Mouse (Mus musculus) CH12.LX (cell line): ENCODE data around the gene Kptn. TPM values are rescaled to one million over a fixed set of nuclear protein-coding genes. Genes with fewer than 3 reads are reported as not detected.

Source experiments
- DNase-seq: peaks from one replicate; pipeline ENCODE4 v3.0.0-alpha.2; 2013; ENCODE audit errors: extremely low read depth
- H3K27ac ChIP-seq: 2 replicates; pipeline ENCODE4 v1.5.1; 2012; ENCODE audit warnings: low read depth, mild to moderate bottlenecking, control low read depth, moderate library complexity; ENCODE audit not compliant: insufficient read depth
- H3K27me3 ChIP-seq: replicated peaks from 2 replicates; pipeline ENCODE3; 2012; ENCODE audit warnings: inconsistent platforms
- H3K36me3 ChIP-seq, 2 experiments: replicated peaks in 1 of 2; 2 replicates each; pipeline versions ENCODE3 to v1.6.1; 2012; ENCODE audit warnings: inconsistent platforms in 1 of 2, low read length in 1 of 2, mild to moderate bottlenecking in 1 of 2, mixed read lengths in 1 of 2, moderate library complexity in 1 of 2; ENCODE audit not compliant: control insufficient read depth in 1 of 2, insufficient read depth in 1 of 2
- H3K4me1 ChIP-seq, 2 experiments: 2 replicates each; pipeline ENCODE4 v1.6.1; 2012; ENCODE audit warnings: inconsistent platforms in 1 of 2, moderate library complexity in 1 of 2; ENCODE audit not compliant: insufficient read depth in 2 of 2, control insufficient read depth in 1 of 2
- H3K4me2 ChIP-seq: 2 replicates; pipeline ENCODE4 v1.6.1; 2012; ENCODE audit warnings: low read depth, mild to moderate bottlenecking, control low read depth; ENCODE audit not compliant: poor library complexity, insufficient read depth, severe bottlenecking
- H3K4me3 ChIP-seq, 3 experiments: fragments of 150-350 bp in 1 of 3; sonication (generic) in 1 of 3; replicated peaks in 1 of 3; 2 replicates each; pipeline versions ENCODE3 to v1.5.1; 2011 to 2012; ENCODE audit warnings: low read depth in 2 of 3, low read length in 2 of 3, mild to moderate bottlenecking in 2 of 3, moderate library complexity in 2 of 3, control low read depth in 1 of 3, improper control_type of control experiment in 1 of 3, inconsistent platforms in 1 of 3, mixed read lengths in 1 of 3; ENCODE audit not compliant: poor library complexity in 1 of 3
- H3K79me2 ChIP-seq: replicated peaks from 2 replicates; pipeline ENCODE4 v1.6.1; 2012; ENCODE audit warnings: mild to moderate bottlenecking, moderate library complexity; ENCODE audit not compliant: control insufficient read depth, poor library complexity, insufficient read depth, severe bottlenecking; ENCODE audit errors: extremely low read depth
- H3K9ac ChIP-seq: 2 replicates; pipeline ENCODE4 v1.6.1; 2012; ENCODE audit warnings: low read depth, mild to moderate bottlenecking, control low read depth, moderate library complexity; ENCODE audit not compliant: insufficient read depth
- H3K9me3 ChIP-seq: replicated peaks from 2 replicates; pipeline ENCODE3; 2012; ENCODE audit warnings: low read length, inconsistent platforms, mixed read lengths
- CHD1 ChIP-seq: IDR thresholded peaks from 2 replicates; pipeline ENCODE4 v1.6.1; 2012; ENCODE audit warnings: low read depth, low read length, improper control_type of control experiment, inconsistent platforms
- CHD2 ChIP-seq: IDR thresholded peaks from 2 replicates; pipeline ENCODE4 v1.6.1; 2011; ENCODE audit warnings: low read length, improper control_type of control experiment
- E2F4 ChIP-seq: IDR thresholded peaks from 2 replicates; pipeline ENCODE4 v1.6.1; 2011; ENCODE audit warnings: low read depth, low read length, improper control_type of control experiment; ENCODE audit not compliant: insufficient replicate concordance
- ELF1 ChIP-seq: IDR thresholded peaks from 2 replicates; pipeline ENCODE4 v1.6.1; 2014; ENCODE audit warnings: low read depth, mild to moderate bottlenecking, inconsistent platforms, low read length, improper control_type of control experiment
- EP300 ChIP-seq: IDR thresholded peaks from 2 replicates; pipeline ENCODE4 v1.6.1; 2011; ENCODE audit warnings: low read length, improper control_type of control experiment
- ETS1 ChIP-seq: conservative IDR thresholded peaks from 2 replicates; pipeline ENCODE4 v1.6.1; 2012; ENCODE audit warnings: low read depth, mild to moderate bottlenecking, inconsistent platforms, low read length, improper control_type of control experiment, moderate library complexity
- GABPA ChIP-seq: IDR thresholded peaks from 2 replicates; pipeline ENCODE4 v1.6.1; 2012; ENCODE audit warnings: low read depth, low read length, improper control_type of control experiment, inconsistent platforms; ENCODE audit not compliant: insufficient replicate concordance
- HCFC1 ChIP-seq: IDR thresholded peaks from 2 replicates; pipeline ENCODE4 v1.6.1; 2012; ENCODE audit warnings: low read depth, mild to moderate bottlenecking, inconsistent platforms, low read length, improper control_type of control experiment
- IRF4 ChIP-seq: IDR thresholded peaks from 2 replicates; pipeline ENCODE4 v1.6.1; 2014; ENCODE audit warnings: low read depth, mild to moderate bottlenecking, inconsistent platforms, low read length, improper control_type of control experiment
- JUND ChIP-seq: conservative IDR thresholded peaks from 2 replicates; pipeline ENCODE4 v1.6.1; 2011; ENCODE audit warnings: low read depth, low read length, improper control_type of control experiment
- MAFK ChIP-seq: IDR thresholded peaks from 2 replicates; pipeline ENCODE4 v1.6.1; 2011; ENCODE audit warnings: low read length, improper control_type of control experiment; ENCODE audit not compliant: insufficient replicate concordance
- MYC ChIP-seq: IDR thresholded peaks from 2 replicates; pipeline ENCODE4 v1.6.1; 2011; ENCODE audit warnings: low read depth, mild to moderate bottlenecking, improper control_type of control experiment, low read length
- NELFE ChIP-seq: IDR thresholded peaks from 2 replicates; pipeline ENCODE4 v1.6.1; 2011; ENCODE audit warnings: low read depth, low read length, improper control_type of control experiment
- NRF1 ChIP-seq: IDR thresholded peaks from 2 replicates; pipeline ENCODE4 v1.6.1; 2014; ENCODE audit warnings: low read depth, mild to moderate bottlenecking, inconsistent platforms, low read length, improper control_type of control experiment, moderate library complexity
- PAX5 ChIP-seq: IDR thresholded peaks from 2 replicates; pipeline ENCODE4 v1.6.1; 2012; ENCODE audit warnings: low read length, inconsistent platforms, mixed read lengths
- POLR2AphosphoS2 ChIP-seq: IDR thresholded peaks from 2 replicates; pipeline ENCODE4 v1.6.1; 2011; ENCODE audit warnings: low read depth, low read length, improper control_type of control experiment
- RCOR1 ChIP-seq: conservative IDR thresholded peaks from 2 replicates; pipeline ENCODE4 v1.6.1; 2012; ENCODE audit warnings: low read depth, mild to moderate bottlenecking, inconsistent platforms, low read length, improper control_type of control experiment
- SIN3A ChIP-seq: IDR thresholded peaks from 2 replicates; pipeline ENCODE4 v1.6.1; 2012; ENCODE audit warnings: low read length, improper control_type of control experiment, inconsistent platforms
- SMC3 ChIP-seq: IDR thresholded peaks from 2 replicates; pipeline ENCODE4 v1.6.1; 2011; ENCODE audit warnings: low read depth, low read length, improper control_type of control experiment
- TBP ChIP-seq: conservative IDR thresholded peaks from 2 replicates; pipeline ENCODE4 v1.6.1; 2011; ENCODE audit warnings: low read depth, low read length, improper control_type of control experiment
- USF1 ChIP-seq: IDR thresholded peaks from 2 replicates; pipeline ENCODE4 v1.6.1; 2014; ENCODE audit warnings: low read depth, mild to moderate bottlenecking, inconsistent platforms, low read length, improper control_type of control experiment
- USF2 ChIP-seq: conservative IDR thresholded peaks from 2 replicates; pipeline ENCODE4 v1.6.1; 2011; ENCODE audit warnings: low read depth, low read length, improper control_type of control experiment
- ZKSCAN1 ChIP-seq: IDR thresholded peaks from 2 replicates; pipeline ENCODE4 v1.6.1; 2012; ENCODE audit warnings: low read depth, inconsistent platforms, low read length, improper control_type of control experiment, borderline replicate concordance
- ZMIZ1 ChIP-seq: IDR thresholded peaks from 2 replicates; pipeline ENCODE4 v1.6.1; 2012; ENCODE audit warnings: low read depth, mild to moderate bottlenecking, inconsistent platforms, low read length, improper control_type of control experiment
- ZNF384 ChIP-seq: IDR thresholded peaks from 2 replicates; pipeline ENCODE4 v1.6.1; 2012; ENCODE audit warnings: low read depth, low read length, improper control_type of control experiment, inconsistent platforms
- dilution Hi-C: fragments of 300-500 bp; cut with MboI; formaldehyde crosslinking; loops from 2 replicates; pipeline ENCODE4 v1.14.3; 2020; ENCODE audit warnings: low sequenced_read_pairs; ENCODE audit not compliant: extremely low pct_unique_long_range_greater_than_20kb, extremely low pct_ligation_motif_present
- in situ Hi-C: fragments of 300-500 bp; cut with MboI; formaldehyde crosslinking; loops from 3 replicates; pipeline ENCODE4 v1.14.3; 2019; ENCODE audit warnings: low sequenced_read_pairs, low pct_ligation_motif_present, low pct_unique_long_range_greater_than_20kb, mixed read lengths
- polyA plus RNA-seq: library from polyadenylated mRNA; unstranded; fragments of >175 nt; gene quantifications from 2 replicates; pipeline ENCODE4 v1.2.1, GENCODE M21; 2012; ENCODE audit warnings: low read depth; ENCODE audit not compliant: insufficient read length
- total RNA-seq, 2 experiments: library from RNA; depleted of rRNA; stranded (reverse); fragments of 300-350 nt in 1 of 2; fragments of >200 nt in 1 of 2; gene quantifications; 2 replicates each; pipeline ENCODE4 v1.2.3; 2012 to 2014

Gene Kptn
- total and polyA plus RNA-seq, 3 experiments: 14.5 to 25.4 (median 17.5) TPM

GRCm38 (mm10) chr7:16129846-16130691 lies 10.4 kb downstream of the Kptn start:
- TF ChIP-seq POLR2AphosphoS2 (no peak), NELFE (no peak), CHD1 (no peak), PAX5 (no peak), NRF1 (no peak), ZKSCAN1 (no peak), ZNF384 (no peak), USF1 (no peak), MYC (no peak), MAFK (no peak), RCOR1 (no peak), JUND (no peak), SMC3 (no peak), ETS1 (no peak), E2F4 (no peak), GABPA (no peak), USF2 (no peak), TBP (no peak), ELF1 (no peak)
- Histone ChIP-seq H3K79me2 (no peaks in the 10 kb centered on the region), H3K4me2 (0 out of 2 replicates have a peak overlapping the region, but pooled peaks have one; percentile 23), H3K4me1 (peaks cover 21 to 61% of the 10 kb centered on the region in 2 experiments), H3K9me3 (no peaks in the 10 kb centered on the region), H3K36me3 (peaks cover 8 to 43% of the 10 kb centered on the region in 2 experiments), H3K27ac (no peak overlapping the region), H3K27me3 (no peaks in the 10 kb centered on the region), H3K9ac (no peak overlapping the region), H3K4me3 (no peak overlapping the region)
- in situ Hi-C loops (loop anchor here (10.0 kb wide), 1 partner anchor 145 kb away; no protein-coding TSS in a partner anchor), dilution Hi-C loops (no loop called here)
- no peak for DNase-seq

- DNase-seq: no peak
- peaks cover 2% of the 10 kb centered on the region for H3K27me3 ChIP-seq
- TF ChIP-seq ZMIZ1 (no peak), CHD2 (no peak), E2F4 (no peak), HCFC1 (no peak), SIN3A (no peak), GABPA (no peak), EP300 (no peak), JUND (no peak), USF2 (no peak), IRF4 (no peak), PAX5 (no peak)
- TF ChIP-seq, all 38 proteins: peak for 0
- H3K4me1 ChIP-seq: peaks cover 21 to 63% of the 10 kb centered on the region in 2 experiments
- dilution Hi-C loops: no loop called here
- no peak overlapping the region for H3K4me3 ChIP-seq
- no peak overlapping the region for H3K27ac ChIP-seq
- no peaks in the 10 kb centered on the region for H3K79me2 ChIP-seq
- H3K9me3 ChIP-seq: no peaks in the 10 kb centered on the region
- H3K9ac ChIP-seq: no peak overlapping the region
- no peak overlapping the region for H3K4me2 ChIP-seq
- H3K36me3 ChIP-seq: peaks cover 5 to 33% of the 10 kb centered on the region in 2 experiments
- in situ Hi-C loops: loop anchor here (10.0 kb wide), 1 partner anchor 146 kb away; no protein-coding TSS in a partner anchor
Measured at GRCm38 (mm10) chr7:16130956-16131634, 11.4 kb downstream of the Kptn start.
